Mouse (Mus musculus): ENCODE data around the gene Lmf2. TPM values are rescaled to one million over a fixed set of nuclear protein-coding genes. Genes with fewer than 3 reads are reported as not detected.

Lmf2 gene
- polyA plus RNA-seq, 1 experiment from 2014 or later = 46.9 TPM

GRCm38 (mm10) chr15:89315190-89315731 is 40.2 kb downstream of the Lmf2 start, which contains the start of gene Sbf1:
TSS of gene Sbf1 (minus strand) at chr15:89315311.
- H3K4me3 ChIP-seq = peak within 1 kb of the TSS; percentile 95
- peaks cover 44% of the 10 kb centered on the region for H3K4me1 ChIP-seq (replicated peaks)
- ATAC-seq (ENCODE audit: insufficient number of reproducible peaks, low FRiP score) = peak; percentile 100
- no peaks in the 10 kb centered on the region for H3K9me3 ChIP-seq (replicated peaks)
- 1% methylated on average over 37 of the region's 37 CpGs for WGBS
- H3K9ac ChIP-seq = peak within 1 kb of the TSS; percentile 93
- no peaks in the 10 kb centered on the region for H3K36me3 ChIP-seq
- peak within 1 kb of the TSS; percentile 77 for H3K27ac ChIP-seq (ENCODE audit: poor library complexity, severe bottlenecking)
- no peaks in the 10 kb centered on the region for H3K27me3 ChIP-seq (replicated peaks)
- peak within 1 kb of the TSS; percentile 96 for H3K4me2 ChIP-seq

GRCm38 (mm10) chr15:89314511-89315189 is 40.8 kb downstream of the Lmf2 start:
- H3K27me3 ChIP-seq (replicated peaks) = no peaks in the 10 kb centered on the region
- WGBS = under 1% methylated on average over 58 of the region's 58 CpGs
- peak overlapping the region; percentile 93 for H3K9ac ChIP-seq
- H3K9me3 ChIP-seq (replicated peaks) = no peaks in the 10 kb centered on the region
- peaks cover 50% of the 10 kb centered on the region for H3K4me1 ChIP-seq (replicated peaks)
- peak; percentile 18; the same call in 1 of the 2 replicates for ATAC-seq (ENCODE audit: insufficient number of reproducible peaks, low FRiP score)
- H3K27ac ChIP-seq (ENCODE audit: poor library complexity, severe bottlenecking) = peak overlapping the region; percentile 41; the same call in 1 of the 2 replicates
- H3K4me3 ChIP-seq = peak overlapping the region; percentile 95
- peak overlapping the region; percentile 96 for H3K4me2 ChIP-seq
- no peaks in the 10 kb centered on the region for H3K36me3 ChIP-seq

GRCm38 (mm10) chr15:89314107-89314506 is 41.4 kb downstream of the Lmf2 start:
- Histone ChIP-seq H3K9ac (peak overlapping the region; percentile 93), H3K27ac (ENCODE audit: poor library complexity, severe bottlenecking) (no peak overlapping the region), H3K36me3 (no peaks in the 10 kb centered on the region), H3K4me3 (peak overlapping the region; percentile 95), H3K4me2 (peak overlapping the region; percentile 96), H3K9me3 (replicated peaks) (no peaks in the 10 kb centered on the region), H3K4me1 (replicated peaks) (peaks cover 54% of the 10 kb centered on the region), H3K27me3 (replicated peaks) (no peaks in the 10 kb centered on the region)
- 26% methylated on average over 3 of the region's 3 CpGs for WGBS
- no peak; the same call in 1 of the 2 replicates for ATAC-seq (ENCODE audit: insufficient number of reproducible peaks, low FRiP score)

- Histone ChIP-seq H3K9me3 (replicated peaks) (no peaks in the 10 kb centered on the region), H3K4me1 (replicated peaks) (peaks cover 61% of the 10 kb centered on the region), H3K9ac (0 out of 2 replicates have a peak overlapping the region, but pooled peaks have one; percentile 93), H3K4me3 (peak overlapping the region; percentile 95; the same call in 1 of the 2 replicates), H3K4me2 (peak overlapping the region; percentile 96; the same call in 1 of the 2 replicates), H3K27me3 (replicated peaks) (no peaks in the 10 kb centered on the region), H3K27ac (ENCODE audit: poor library complexity, severe bottlenecking) (no peak overlapping the region), H3K36me3 (no peaks in the 10 kb centered on the region)
- no peak for ATAC-seq (ENCODE audit: insufficient number of reproducible peaks, low FRiP score)
- 78% methylated on average over 4 of the region's 4 CpGs for WGBS
Measured at GRCm38 (mm10) chr15:89313359-89313758, 42.1 kb downstream of the Lmf2 start.

GRCm38 (mm10) chr15:89309962-89310498 is 45.4 kb downstream of the Lmf2 start:
- H3K9ac ChIP-seq = no peak overlapping the region
- no peaks in the 10 kb centered on the region for H3K27me3 ChIP-seq (replicated peaks)
- H3K4me2 ChIP-seq = no peak overlapping the region
- no peak overlapping the region for H3K27ac ChIP-seq (ENCODE audit: poor library complexity, severe bottlenecking)
- H3K4me1 ChIP-seq (replicated peaks) = peaks cover 60% of the 10 kb centered on the region
- H3K9me3 ChIP-seq (replicated peaks) = no peaks in the 10 kb centered on the region
- ATAC-seq (ENCODE audit: insufficient number of reproducible peaks, low FRiP score) = no peak
- peaks cover 25% of the 10 kb centered on the region for H3K36me3 ChIP-seq
- WGBS = 54% methylated on average over 6 of the region's 6 CpGs
- no peak overlapping the region for H3K4me3 ChIP-seq

- Histone ChIP-seq H3K27me3 (replicated peaks) (no peaks in the 10 kb centered on the region), H3K4me2 (no peak overlapping the region), H3K9me3 (replicated peaks) (no peaks in the 10 kb centered on the region), H3K27ac (ENCODE audit: poor library complexity, severe bottlenecking) (no peak overlapping the region), H3K9ac (no peak overlapping the region), H3K4me1 (replicated peaks) (peaks cover 51% of the 10 kb centered on the region), H3K36me3 (peaks cover 40% of the 10 kb centered on the region), H3K4me3 (no peak overlapping the region)
- ATAC-seq (ENCODE audit: insufficient number of reproducible peaks, low FRiP score) = no peak
- WGBS = 77% methylated on average over 7 of the region's 7 CpGs
Measured at GRCm38 (mm10) chr15:89308406-89309139, 46.9 kb downstream of the Lmf2 start.

- 91% methylated on average over 13 of the region's 13 CpGs for WGBS
- H3K36me3 ChIP-seq = peaks cover 51% of the 10 kb centered on the region
- ATAC-seq (ENCODE audit: insufficient number of reproducible peaks, low FRiP score) = no peak
Measured at GRCm38 (mm10) chr15:89307461-89307860, 48.0 kb downstream of the Lmf2 start.

GRCm38 (mm10) chr15:89305966-89306365 is 49.5 kb downstream of the Lmf2 start:
- Histone ChIP-seq H3K9ac (no peak overlapping the region), H3K27ac (ENCODE audit: poor library complexity, severe bottlenecking) (no peak overlapping the region), H3K4me2 (no peak overlapping the region), H3K36me3 (peaks cover 66% of the 10 kb centered on the region), H3K27me3 (replicated peaks) (no peaks in the 10 kb centered on the region), H3K9me3 (replicated peaks) (no peaks in the 10 kb centered on the region), H3K4me1 (replicated peaks) (peaks cover 27% of the 10 kb centered on the region), H3K4me3 (no peak overlapping the region)
- ATAC-seq (ENCODE audit: insufficient number of reproducible peaks, low FRiP score) = no peak
- WGBS = 50% methylated on average over 1 of the region's 1 CpGs

More at GRCm38 (mm10) chr15:89307461-89307860, 48.0 kb downstream of the Lmf2 start:
- Histone ChIP-seq H3K4me2 (no peak overlapping the region), H3K4me3 (no peak overlapping the region), H3K9ac (no peak overlapping the region), H3K4me1 (replicated peaks) (peaks cover 40% of the 10 kb centered on the region), H3K27me3 (replicated peaks) (no peaks in the 10 kb centered on the region), H3K9me3 (replicated peaks) (no peaks in the 10 kb centered on the region), H3K27ac (ENCODE audit: poor library complexity, severe bottlenecking) (no peak overlapping the region)

Small RNAs within 50 kb of the gene (microRNA-seq; reads per million reads assigned to microRNA genes)
- not detected for gene Mir6959

Other genes starting within 250 kb of the Lmf2 start
- gene Tubgcp6, start 232.5 kb downstream of the Lmf2 start, polyA plus RNA-seq (2016; fragmentation: Nextera tagmentation; extraction: Ambion mirVana) = 13.7 and 15.8 TPM in 2 replicates
- gene Hdac10, start 227.0 kb downstream of the Lmf2 start, polyA plus RNA-seq (2016; fragmentation: Nextera tagmentation; extraction: Ambion mirVana) = 12.7 and 13.4 TPM in 2 replicates
- 19.9 and 20.1 TPM in 2 replicates for gene Mapk12, start 215.0 kb downstream of the Lmf2 start, polyA plus RNA-seq (2016; fragmentation: Nextera tagmentation; extraction: Ambion mirVana)
- gene Mapk11, start 206.0 kb downstream of the Lmf2 start, polyA plus RNA-seq (2016; fragmentation: Nextera tagmentation; extraction: Ambion mirVana) = 3.7 and 4.6 TPM in 2 replicates
- gene Plxnb2, start 174.9 kb downstream of the Lmf2 start, polyA plus RNA-seq (2016; fragmentation: Nextera tagmentation; extraction: Ambion mirVana) = 124 and 130 TPM in 2 replicates
- 19.9 and 20.2 TPM in 2 replicates for gene Dennd6b, start 159.2 kb downstream of the Lmf2 start, polyA plus RNA-seq (2016; fragmentation: Nextera tagmentation; extraction: Ambion mirVana)
- 21.0 and 25.9 TPM in 2 replicates for gene Ppp6r2, start 144.1 kb downstream of the Lmf2 start, polyA plus RNA-seq (2016; fragmentation: Nextera tagmentation; extraction: Ambion mirVana)
- 45.0 and 46.3 TPM in 2 replicates for gene Sbf1, start 40.3 kb downstream of the Lmf2 start, polyA plus RNA-seq (2016; fragmentation: Nextera tagmentation; extraction: Ambion mirVana)
- 0.77 and 1.0 TPM in 2 replicates for gene Adm2, start 32.9 kb downstream of the Lmf2 start, polyA plus RNA-seq (2016; fragmentation: Nextera tagmentation; extraction: Ambion mirVana)
- not detected in 2 replicates for gene Miox, start 21.3 kb downstream of the Lmf2 start, polyA plus RNA-seq (2016; fragmentation: Nextera tagmentation; extraction: Ambion mirVana)
- 112 and 116 TPM in 2 replicates for gene Ncaph2, start 60 bp upstream of the Lmf2 start, polyA plus RNA-seq (2016; fragmentation: Nextera tagmentation; extraction: Ambion mirVana)
- gene Sco2, start 18.2 kb upstream of the Lmf2 start, polyA plus RNA-seq (2016; fragmentation: Nextera tagmentation; extraction: Ambion mirVana) = 5.6 TPM in 2 replicates
- gene Tymp, start 21.4 kb upstream of the Lmf2 start, polyA plus RNA-seq (2016; fragmentation: Nextera tagmentation; extraction: Ambion mirVana) = 1.3 and 1.6 TPM in 2 replicates
- gene Odf3b, start 23.6 kb upstream of the Lmf2 start, polyA plus RNA-seq (2016; fragmentation: Nextera tagmentation; extraction: Ambion mirVana) = 0.27 and 0.44 TPM in 2 replicates
- gene Klhdc7b, start 29.3 kb upstream of the Lmf2 start, polyA plus RNA-seq (2016; fragmentation: Nextera tagmentation; extraction: Ambion mirVana) = 0.09 TPM in 1 of 2 replicates, not detected in the other
- gene Syce3, start 54.8 kb upstream of the Lmf2 start, polyA plus RNA-seq (2016; fragmentation: Nextera tagmentation; extraction: Ambion mirVana) = not detected in 2 replicates
- 138 and 149 TPM in 2 replicates for gene Cpt1b, start 70.2 kb upstream of the Lmf2 start, polyA plus RNA-seq (2016; fragmentation: Nextera tagmentation; extraction: Ambion mirVana)
- gene C730034F03Rik, start 73.9 kb upstream of the Lmf2 start, polyA plus RNA-seq (2016; fragmentation: Nextera tagmentation; extraction: Ambion mirVana) = 2.9 and 3.4 TPM in 2 replicates
- gene Gm44502, start 74.0 kb upstream of the Lmf2 start, polyA plus RNA-seq (2016; fragmentation: Nextera tagmentation; extraction: Ambion mirVana) = 0.59 and 0.68 TPM in 2 replicates
- gene Chkb, start 74.2 kb upstream of the Lmf2 start, polyA plus RNA-seq (2016; fragmentation: Nextera tagmentation; extraction: Ambion mirVana) = 59.6 and 67.0 TPM in 2 replicates
- 0.36 and 0.49 TPM in 2 replicates for gene Mapk8ip2, start 98.3 kb upstream of the Lmf2 start, polyA plus RNA-seq (2016; fragmentation: Nextera tagmentation; extraction: Ambion mirVana)
- gene Arsa, start 121.8 kb upstream of the Lmf2 start, polyA plus RNA-seq (2016; fragmentation: Nextera tagmentation; extraction: Ambion mirVana) = 14.9 and 15.0 TPM in 2 replicates
- 2.9 and 3.0 TPM in 2 replicates for gene Shank3, start 144.0 kb upstream of the Lmf2 start, polyA plus RNA-seq (2016; fragmentation: Nextera tagmentation; extraction: Ambion mirVana)
- 0.29 and 0.42 TPM in 2 replicates for gene Acr, start 212.7 kb upstream of the Lmf2 start, polyA plus RNA-seq (2016; fragmentation: Nextera tagmentation; extraction: Ambion mirVana)
- gene Rabl2, start 236.3 kb upstream of the Lmf2 start, polyA plus RNA-seq (2016; fragmentation: Nextera tagmentation; extraction: Ambion mirVana) = 20.3 and 21.1 TPM in 2 replicates

Data from heart, embryonic 12.5 days (tissue).